Mouse (Mus musculus): ENCODE results near the gene Elane.

DNA sequence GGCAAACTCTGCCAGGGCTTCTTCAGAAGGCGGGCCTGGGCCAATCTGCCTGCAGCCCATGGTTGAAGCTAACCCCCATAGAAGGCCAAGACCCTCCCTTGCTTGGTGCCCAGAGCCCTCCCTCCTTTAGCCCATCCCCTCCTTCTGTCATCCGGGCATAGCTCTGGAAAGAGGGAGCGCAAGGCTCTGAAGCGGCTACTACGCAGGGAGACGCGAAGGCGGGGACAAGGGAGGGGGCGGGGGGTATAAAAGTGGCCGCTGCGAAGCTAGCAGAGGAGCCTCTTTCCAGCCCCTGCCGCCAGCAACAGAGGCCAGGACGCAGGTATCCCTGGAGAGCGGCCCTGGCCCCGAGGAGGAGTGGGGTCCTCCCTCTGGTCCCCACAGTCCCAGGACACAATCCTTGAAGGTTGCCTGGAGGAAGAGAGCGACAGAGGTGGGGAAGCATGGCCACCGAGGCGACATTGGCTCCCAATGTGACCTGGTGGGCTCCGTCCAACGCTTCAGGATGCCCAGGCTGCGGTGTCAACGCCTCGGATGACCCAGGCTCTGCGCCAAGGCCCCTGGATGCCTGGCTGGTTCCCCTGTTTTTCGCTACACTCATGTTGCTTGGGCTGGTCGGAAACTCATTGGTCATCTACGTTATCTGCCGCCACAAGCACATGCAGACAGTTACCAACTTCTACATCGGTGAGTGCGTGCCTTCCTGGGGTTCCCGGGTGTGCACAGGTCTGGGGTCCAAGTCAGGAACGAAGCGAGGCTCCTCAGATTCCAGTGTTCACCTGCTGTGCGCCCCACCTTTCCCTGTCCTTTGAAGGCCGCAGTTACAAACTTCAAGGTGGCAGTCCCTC is 32.4 kb downstream of the Elane start:
- TF ChIP-seq CTCF (IDR thresholded peaks at IDR 0.05; ENCODE audit: low read depth, low read length) (no peak), POLR2A (IDR thresholded peaks at IDR 0.05; ENCODE audit: borderline replicate concordance, low read depth, low read length) (no peak)
